Mouse (Mus musculus) hindbrain, embryonic 13.5 days (tissue): ENCODE data around the gene Mccc1. TPM values are rescaled to one million over a fixed set of nuclear protein-coding genes. Genes with fewer than 3 reads are reported as not detected.

ENCODE experiments used
- ATAC-seq: fragments of 200-750 bp; cut with Nextera tagmentation; 2 replicates; pipeline ENCODE4 v1.8.0; 2017; ENCODE audit warnings: moderate TSS enrichment; ENCODE audit not compliant: low FRiP score
- H3K27ac ChIP-seq: fragments of 300-500 bp; sonication (generic); 2 replicates; pipeline ENCODE4 v1.5.1; 2015; ENCODE audit warnings: inconsistent platforms, mild to moderate bottlenecking, moderate library complexity
- H3K27me3 ChIP-seq: fragments of 300-500 bp; sonication (generic); 2 replicates; pipeline ENCODE4 v1.6.1; 2015; ENCODE audit warnings: mild to moderate bottlenecking, inconsistent platforms
- H3K36me3 ChIP-seq: fragments of 300-500 bp; sonication (generic); 2 replicates; pipeline ENCODE4 v1.6.1; 2015; ENCODE audit warnings: mild to moderate bottlenecking, inconsistent platforms
- H3K4me1 ChIP-seq: fragments of 300-500 bp; sonication (generic); replicated peaks from 2 replicates; pipeline ENCODE4 v1.6.1; 2015; ENCODE audit warnings: inconsistent platforms
- H3K4me2 ChIP-seq: fragments of 300-500 bp; sonication (generic); 2 replicates; pipeline ENCODE4 v1.6.1; 2015; ENCODE audit warnings: inconsistent platforms, mild to moderate bottlenecking, moderate library complexity
- H3K4me3 ChIP-seq: fragments of 300-500 bp; sonication (generic); 2 replicates; pipeline ENCODE4 v1.5.1; 2015; ENCODE audit warnings: mild to moderate bottlenecking, inconsistent platforms
- H3K9ac ChIP-seq: fragments of 300-500 bp; sonication (generic); 2 replicates; pipeline ENCODE4 v1.6.1; 2015; ENCODE audit warnings: mild to moderate bottlenecking, inconsistent platforms
- H3K9me3 ChIP-seq: fragments of 300-500 bp; sonication (generic); 2 replicates; pipeline ENCODE4 v1.6.1; 2016; ENCODE audit warnings: inconsistent platforms
- WGBS: fragments of 180-500 bp; shearing (Covaris S2); methylation state at CpG from one replicate; pipeline ENCODE4 v1.1.7; 2015; 5-methylcytosine and 5-hydroxymethylcytosine counted together
- polyA plus RNA-seq: library from polyadenylated mRNA; unstranded; fragments of >200 nt; fragmentation: Nextera tagmentation; extraction: Ambion mirVana; gene quantifications from 2 replicates; pipeline ENCODE4 v1.2.1, GENCODE M21; 2015

The Mccc1 gene
- 30.8 and 33.5 TPM in 2 replicates for polyA plus RNA-seq

DNA sequence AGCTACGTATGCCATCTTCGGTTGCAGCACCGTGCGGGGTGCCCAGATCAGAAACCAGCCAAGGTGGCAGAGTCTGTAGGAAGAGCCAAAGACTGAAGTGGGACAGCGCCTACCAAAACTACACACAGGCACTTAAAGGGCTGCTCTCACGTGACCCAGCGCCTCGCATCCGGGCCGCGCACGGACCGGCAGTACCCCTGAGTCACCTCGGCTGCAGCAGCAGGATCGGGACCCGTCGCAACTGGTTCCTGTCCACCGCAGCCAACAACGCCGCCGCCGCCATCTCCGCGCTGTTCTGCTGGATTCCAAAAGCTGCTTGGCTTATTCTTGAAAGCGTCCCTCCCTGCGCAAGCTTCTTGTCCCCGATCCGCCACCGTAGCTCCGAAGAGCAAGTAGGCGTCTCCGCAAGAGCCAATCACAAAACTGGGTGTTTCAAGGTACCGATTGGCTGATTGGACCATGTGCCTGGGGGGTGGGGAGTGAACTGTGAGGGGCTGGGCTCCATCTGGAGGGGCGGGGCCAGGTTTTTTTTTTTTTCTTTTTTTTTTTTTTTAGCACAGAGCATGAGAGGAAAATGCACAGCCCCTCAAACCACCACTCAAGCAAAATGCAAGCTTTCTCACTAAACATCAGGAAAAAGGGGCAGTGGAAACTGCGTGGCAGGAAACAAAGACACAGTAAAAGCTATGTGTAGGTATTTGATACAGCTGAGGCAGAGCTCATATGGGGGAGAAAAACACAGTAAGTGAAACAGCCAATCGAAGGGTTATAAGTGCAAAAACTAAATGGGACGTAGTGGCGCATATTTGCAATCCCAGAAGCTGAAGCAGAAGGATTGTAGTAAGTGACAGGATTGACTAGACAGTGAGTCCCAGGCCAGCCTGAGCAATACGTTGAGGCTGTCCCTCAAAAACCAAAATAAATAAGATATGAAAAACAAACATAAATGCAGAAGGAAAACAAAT, at the start of gene Mccc1:
Gene Mccc1 (minus strand): TSS at position 404 of the 965 bp plus-strand sequence.
- Histone ChIP-seq H3K36me3 (no peaks in the 10 kb centered on the region), H3K9ac (peak within 1 kb of the TSS; percentile 78), H3K4me1 (peaks cover 10% of the 10 kb centered on the region), H3K4me2 (peak within 1 kb of the TSS; percentile 69), H3K27ac (peak within 1 kb of the TSS; percentile 90), H3K27me3 (no peaks in the 10 kb centered on the region), H3K4me3 (peak within 1 kb of the TSS; percentile 63), H3K9me3 (no peaks in the 10 kb centered on the region)
- peak; percentile 100 for ATAC-seq
- 5% methylated on average over 39 of the region's 39 CpGs for WGBS

GRCm38 (mm10) chr3:36049106-36049505, 48.6 kb upstream of the Mccc1 start:
- H3K9ac ChIP-seq = no peak overlapping the region
- H3K4me3 ChIP-seq = no peak overlapping the region
- no peak for ATAC-seq
- no peaks in the 10 kb centered on the region for H3K9me3 ChIP-seq
- no peaks in the 10 kb centered on the region for H3K36me3 ChIP-seq
- no peaks in the 10 kb centered on the region for H3K27me3 ChIP-seq
- no peaks in the 10 kb centered on the region for H3K4me1 ChIP-seq
- no peak overlapping the region for H3K27ac ChIP-seq
- H3K4me2 ChIP-seq = no peak overlapping the region
- WGBS = 72% methylated on average over 1 of the region's 1 CpGs

DNA sequence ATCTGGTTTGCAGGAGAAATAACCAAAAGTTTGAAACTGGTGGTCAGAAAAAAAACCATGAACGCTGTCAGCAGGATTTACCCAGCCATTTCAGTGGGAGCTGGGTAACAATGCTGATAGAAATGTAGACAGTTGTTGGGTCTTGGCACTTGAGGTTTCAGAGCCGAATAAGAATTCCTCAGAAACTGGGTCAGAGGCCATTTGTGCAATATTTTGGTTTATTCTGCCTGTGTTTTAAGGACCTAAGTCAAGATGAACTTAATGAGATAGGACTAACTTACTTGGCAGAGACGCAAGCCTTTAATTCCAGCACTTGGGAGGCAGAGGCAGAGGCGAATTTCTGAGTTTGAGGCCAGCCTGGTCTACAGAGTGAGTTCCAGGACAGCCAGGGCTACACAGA, 44.6 kb upstream of the Mccc1 start:
- no peaks in the 10 kb centered on the region for H3K4me1 ChIP-seq
- H3K4me3 ChIP-seq = no peak overlapping the region
- H3K36me3 ChIP-seq = no peaks in the 10 kb centered on the region
- H3K4me2 ChIP-seq = no peak overlapping the region
- no peak overlapping the region for H3K27ac ChIP-seq
- WGBS = 81% methylated on average over 4 of the region's 4 CpGs
- no peak overlapping the region for H3K9ac ChIP-seq
- no peak for ATAC-seq
- no peaks in the 10 kb centered on the region for H3K27me3 ChIP-seq
- no peaks in the 10 kb centered on the region for H3K9me3 ChIP-seq

DNA sequence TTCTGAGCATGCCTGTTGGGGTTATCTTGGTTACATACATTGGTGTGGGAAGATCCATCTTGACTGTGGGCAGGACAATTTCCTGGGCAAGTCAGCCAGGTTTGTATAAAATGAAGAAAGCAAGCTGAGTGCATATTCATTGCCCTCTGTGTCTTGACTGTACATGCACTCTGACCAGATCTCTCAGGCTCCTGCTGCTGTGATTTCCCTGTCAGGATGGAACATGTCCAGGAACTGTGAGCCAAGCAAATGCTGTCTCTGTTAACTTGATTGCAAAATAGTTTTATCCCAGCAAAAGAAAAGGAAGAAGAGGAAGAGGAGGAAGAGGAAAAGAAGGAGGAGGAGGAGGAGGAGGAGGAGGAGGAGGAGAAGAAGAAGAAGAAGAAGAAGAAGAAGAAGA, 44.0 kb upstream of the Mccc1 start:
- Histone ChIP-seq H3K36me3 (no peaks in the 10 kb centered on the region), H3K4me2 (no peak overlapping the region), H3K4me3 (no peak overlapping the region), H3K9me3 (no peaks in the 10 kb centered on the region), H3K9ac (no peak overlapping the region), H3K27ac (no peak overlapping the region), H3K4me1 (no peaks in the 10 kb centered on the region), H3K27me3 (no peaks in the 10 kb centered on the region)
- no peak for ATAC-seq

DNA sequence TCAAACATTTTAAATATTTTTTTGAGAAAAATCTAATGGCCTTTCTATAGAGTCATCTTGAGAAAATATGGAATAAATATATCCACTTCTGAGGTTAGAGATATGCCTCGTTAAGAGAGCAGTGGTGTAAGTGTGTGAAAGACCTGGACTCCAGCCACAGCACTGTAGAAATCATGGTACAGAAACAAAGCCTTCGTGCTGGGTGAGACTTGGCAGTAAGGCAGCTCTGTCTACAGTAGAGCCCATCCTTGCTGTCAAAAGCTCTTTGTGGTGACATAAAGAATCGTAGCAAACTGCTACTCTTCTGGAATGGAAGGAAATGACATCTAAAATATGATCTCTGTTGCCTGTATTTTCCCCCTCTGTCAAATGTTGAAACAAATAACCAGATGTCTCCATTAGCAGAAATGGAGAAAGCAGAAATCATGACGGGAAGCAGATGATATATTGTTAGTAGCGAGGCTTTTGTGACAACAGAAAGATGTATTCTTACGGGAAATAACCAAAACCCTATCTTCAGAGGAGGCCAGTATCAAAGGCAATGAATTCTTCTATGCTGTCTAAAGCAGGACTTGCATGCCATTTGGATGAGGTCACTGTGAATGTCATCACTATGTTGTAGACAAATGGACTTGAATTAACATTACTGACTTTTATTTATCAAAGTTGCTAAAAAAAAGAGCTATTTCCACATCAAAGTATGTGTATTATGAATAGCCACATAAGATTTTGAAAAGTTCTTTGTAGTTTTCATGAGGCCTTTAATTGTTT, 31.4 kb upstream of the Mccc1 start:
- no peak overlapping the region for H3K9ac ChIP-seq
- H3K4me3 ChIP-seq = no peak overlapping the region
- no peaks in the 10 kb centered on the region for H3K36me3 ChIP-seq
- no peaks in the 10 kb centered on the region for H3K27me3 ChIP-seq
- ATAC-seq = no peak
- no peaks in the 10 kb centered on the region for H3K4me1 ChIP-seq
- H3K9me3 ChIP-seq = no peaks in the 10 kb centered on the region
- no peak overlapping the region for H3K4me2 ChIP-seq
- no peak overlapping the region for H3K27ac ChIP-seq
- WGBS = 71% methylated on average over 6 of the region's 6 CpGs

DNA sequence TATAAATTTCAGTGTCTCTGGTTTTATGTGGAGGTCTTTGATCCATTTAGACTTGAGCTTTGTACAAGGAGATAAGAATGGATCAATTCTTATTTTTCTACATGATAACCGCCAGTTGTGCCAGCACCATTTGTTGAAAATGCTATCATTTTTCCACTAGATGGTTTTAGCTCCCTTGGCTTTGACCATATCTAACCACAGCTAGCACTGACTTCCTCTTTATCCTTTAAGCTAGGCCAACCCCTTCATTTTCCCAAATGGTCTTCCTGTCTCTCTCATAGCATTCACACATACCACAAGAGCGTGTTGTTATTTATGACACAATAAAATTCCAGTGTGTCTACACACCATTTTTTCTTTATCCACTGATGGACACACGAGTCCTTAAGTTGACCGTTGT, 29.5 kb upstream of the Mccc1 start:
- ATAC-seq = no peak
- 93% methylated on average over 4 of the region's 4 CpGs for WGBS
- no peaks in the 10 kb centered on the region for H3K4me1 ChIP-seq

GRCm38 (mm10) chr3:36025732-36026131, 25.3 kb upstream of the Mccc1 start:
- Histone ChIP-seq H3K4me2 (no peak overlapping the region), H3K9ac (no peak overlapping the region)
- 90% methylated on average over 6 of the region's 6 CpGs for WGBS

More for the DNA sequence above, 29.5 kb upstream of the Mccc1 start:
- Histone ChIP-seq H3K27ac (no peak overlapping the region), H3K4me3 (no peak overlapping the region), H3K4me2 (no peak overlapping the region), H3K36me3 (no peaks in the 10 kb centered on the region), H3K9ac (no peak overlapping the region), H3K27me3 (no peaks in the 10 kb centered on the region), H3K9me3 (no peaks in the 10 kb centered on the region)

DNA sequence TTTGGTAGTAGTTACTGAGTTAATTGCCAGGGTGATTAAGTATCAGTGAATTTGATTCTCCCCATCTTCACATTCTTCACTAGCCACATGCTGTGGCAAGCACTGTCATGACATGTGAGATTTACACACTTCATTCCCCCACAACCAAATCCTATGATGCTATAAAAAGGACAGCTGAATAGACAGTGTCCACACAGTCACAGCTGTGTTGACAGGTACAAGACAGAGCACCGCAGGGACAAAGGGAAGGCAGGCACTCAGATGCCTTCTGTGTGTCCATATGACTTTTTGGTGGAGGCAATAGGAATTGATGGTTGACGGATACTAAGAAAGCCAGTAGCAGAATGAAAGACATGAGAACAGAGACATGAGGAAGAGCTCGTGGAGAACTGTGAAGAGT, 10.8 kb upstream of the Mccc1 start:
- Histone ChIP-seq H3K36me3 (no peaks in the 10 kb centered on the region), H3K4me2 (no peak overlapping the region), H3K9me3 (no peaks in the 10 kb centered on the region), H3K4me3 (no peak overlapping the region), H3K9ac (no peak overlapping the region), H3K27ac (no peak overlapping the region), H3K27me3 (no peaks in the 10 kb centered on the region), H3K4me1 (no peaks in the 10 kb centered on the region)
- 68% methylated on average over 3 of the region's 3 CpGs for WGBS
- no peak for ATAC-seq

More at GRCm38 (mm10) chr3:36025732-36026131, 25.3 kb upstream of the Mccc1 start:
- Histone ChIP-seq H3K36me3 (no peaks in the 10 kb centered on the region), H3K27ac (no peak overlapping the region), H3K4me1 (no peaks in the 10 kb centered on the region), H3K9me3 (no peaks in the 10 kb centered on the region), H3K4me3 (no peak overlapping the region), H3K27me3 (no peaks in the 10 kb centered on the region)
- ATAC-seq = no peak

DNA sequence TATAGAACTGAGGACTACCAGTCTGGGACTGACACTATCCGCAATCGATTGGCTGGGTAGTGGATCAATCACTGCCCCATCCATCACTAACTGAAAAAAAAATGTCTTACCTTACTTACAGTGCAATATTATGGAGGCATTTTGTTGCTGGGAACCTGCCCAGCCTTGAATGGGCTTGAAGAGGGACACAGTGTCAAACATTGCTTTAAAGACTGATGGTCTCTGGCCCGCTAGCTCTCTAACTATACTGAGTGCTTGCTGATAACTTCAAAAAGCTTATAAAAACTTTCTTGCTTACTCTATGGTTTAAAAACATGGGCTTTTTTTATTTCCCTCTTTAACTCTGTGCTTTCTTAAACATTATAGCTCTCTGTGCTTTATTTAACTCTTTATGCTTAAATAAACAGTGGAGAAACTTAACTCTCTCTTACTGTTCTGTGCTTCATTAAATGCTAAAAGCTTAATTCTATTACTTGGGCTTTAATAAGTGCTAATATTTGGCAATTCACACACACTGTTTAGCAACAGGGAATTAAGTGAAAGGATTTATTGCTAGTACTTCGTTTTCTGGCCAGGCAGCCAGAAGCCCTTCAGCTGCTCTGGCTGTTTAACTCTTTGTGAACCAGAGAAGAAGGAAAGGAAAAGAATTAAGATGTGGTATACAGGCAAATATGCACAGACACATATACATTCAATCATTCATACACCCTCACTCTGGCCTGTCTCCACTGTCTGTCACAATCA, 8.1 kb upstream of the Mccc1 start:
- no peak overlapping the region for H3K4me3 ChIP-seq
- H3K9me3 ChIP-seq = no peaks in the 10 kb centered on the region
- 71% methylated on average over 4 of the region's 4 CpGs for WGBS
- H3K9ac ChIP-seq = no peak overlapping the region
- no peaks in the 10 kb centered on the region for H3K27me3 ChIP-seq
- H3K4me1 ChIP-seq = no peaks in the 10 kb centered on the region
- no peaks in the 10 kb centered on the region for H3K36me3 ChIP-seq
- H3K4me2 ChIP-seq = no peak overlapping the region
- no peak for ATAC-seq
- no peak overlapping the region for H3K27ac ChIP-seq

GRCm38 (mm10) chr3:36004028-36004895, 3.8 kb upstream of the Mccc1 start:
- Histone ChIP-seq H3K4me2 (no peak overlapping the region), H3K36me3 (no peaks in the 10 kb centered on the region), H3K9ac (no peak overlapping the region), H3K27me3 (no peaks in the 10 kb centered on the region), H3K4me1 (peaks cover 4% of the 10 kb centered on the region), H3K4me3 (no peak overlapping the region), H3K27ac (no peak overlapping the region), H3K9me3 (no peaks in the 10 kb centered on the region)
- no peak for ATAC-seq
- WGBS = 72% methylated on average over 4 of the region's 4 CpGs
